Mouse (Mus musculus): ENCODE data around the gene Gli2. TPM values are rescaled to one million over a fixed set of nuclear protein-coding genes. Genes with fewer than 3 reads are reported as not detected.

The Gli2 gene
- total RNA-seq, 1 experiment, result 9.8 TPM

DNA sequence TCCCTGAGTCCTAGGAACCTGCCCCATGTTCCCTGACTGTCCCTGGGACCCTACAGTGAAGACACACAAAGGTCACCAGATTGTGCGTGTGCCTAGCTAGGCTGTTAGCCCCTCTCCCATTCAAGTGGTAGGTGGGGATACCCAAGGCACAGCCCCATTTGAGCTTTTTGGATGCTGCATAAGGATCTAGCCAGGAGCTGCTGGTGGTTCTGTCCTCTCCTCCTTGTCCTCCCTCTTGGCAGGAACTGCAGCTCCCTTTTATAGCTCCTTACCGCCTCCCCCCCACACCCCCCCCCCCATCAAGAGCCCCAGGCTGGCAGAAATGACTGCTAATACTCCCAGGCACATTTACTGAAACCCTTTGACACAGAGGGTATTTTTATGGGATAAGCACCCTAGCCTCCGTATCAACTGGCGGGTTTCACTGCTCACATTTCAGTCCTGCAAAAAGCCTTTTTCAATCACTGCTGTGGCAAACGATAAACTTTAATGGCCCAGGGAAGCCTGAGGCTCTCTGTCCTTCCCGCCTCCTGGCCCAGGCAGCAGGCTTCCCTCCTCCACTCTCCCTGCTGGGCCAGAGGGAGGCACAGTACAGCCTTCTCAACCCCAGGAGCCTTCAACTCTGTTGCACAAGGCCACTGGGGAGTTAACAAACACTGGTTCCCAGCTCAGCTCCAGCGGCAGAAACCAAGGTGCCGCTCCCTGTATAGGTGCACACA lies 151.4 kb downstream of the Gli2 start:
- H3K4me1 ChIP-seq (ENCODE audit: control insufficient read depth in 2 of 2, insufficient read depth in 2 of 2, low read length in 2 of 2, poor library complexity in 1 of 2), result peaks cover 0 to 6% of the 10 kb centered on the region in 2 experiments; a peak in 1 of 4 replicates
- no peak for DNase-seq (ENCODE audit: low read depth, low spot score)
- no peak overlapping the region for H3K9ac ChIP-seq (ENCODE audit: insufficient read depth, low read depth, low read length, poor library complexity, severe bottlenecking)
- H3K27ac ChIP-seq (ENCODE audit: insufficient read depth, low read depth, low read length, poor library complexity, severe bottlenecking), result no peak overlapping the region
- H3K36me3 ChIP-seq (ENCODE audit: control insufficient read depth, insufficient read depth, low read length, poor library complexity, severe bottlenecking), result no peaks in the 10 kb centered on the region; the same call in 1 of the 2 replicates
- TF ChIP-seq HCFC1 (IDR thresholded peaks at IDR 0.05; ENCODE audit: borderline replicate concordance, insufficient read depth, low read length), result no peak
- TF ChIP-seq ZC3H11A (IDR thresholded peaks at IDR 0.05; ENCODE audit: borderline replicate concordance, low read depth, low read length), result no peak
- TF ChIP-seq ZNF384 (IDR thresholded peaks at IDR 0.05; ENCODE audit: low read depth, low read length), result no peak
- in situ Hi-C loops (cut with MboI; ENCODE audit: low sequenced_read_pairs in 2 of 2, unreplicated experiment in 2 of 2), result no loop called here
- H3K9me3 ChIP-seq (ENCODE audit: control insufficient read depth, insufficient read depth, low read depth, low read length), result no peaks in the 10 kb centered on the region
- no peak overlapping the region for H3K4me3 ChIP-seq (ENCODE audit: insufficient read depth in 1 of 2, low read depth in 1 of 2, low read length in 2 of 2, poor library complexity in 1 of 2, severe bottlenecking in 1 of 2)

DNA sequence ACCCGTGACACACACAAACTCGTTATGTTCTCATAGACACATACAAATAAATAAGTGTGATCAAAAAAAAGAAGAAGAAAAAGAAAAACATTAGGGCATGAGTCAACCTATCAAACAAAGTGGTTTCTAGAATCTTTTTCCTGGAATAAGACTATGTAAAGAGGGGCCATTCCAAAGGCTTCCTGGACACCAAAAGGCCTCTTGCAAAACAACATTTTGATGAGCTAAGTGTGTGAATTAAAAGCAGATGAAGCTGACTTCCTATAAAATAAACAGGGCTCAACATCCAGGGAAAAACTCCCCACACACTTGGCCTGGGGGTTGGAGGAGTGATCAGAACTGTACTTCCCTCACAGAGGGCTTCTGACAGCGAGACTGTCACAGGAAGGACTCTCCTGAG lies 155.1 kb downstream of the Gli2 start:
- Histone ChIP-seq H3K9ac (ENCODE audit: insufficient read depth, low read depth, low read length, poor library complexity, severe bottlenecking) (no peak overlapping the region), H3K4me3 (ENCODE audit: insufficient read depth in 1 of 2, low read depth in 1 of 2, low read length in 2 of 2, poor library complexity in 1 of 2, severe bottlenecking in 1 of 2) (no peak overlapping the region), H3K27ac (ENCODE audit: insufficient read depth, low read depth, low read length, poor library complexity, severe bottlenecking) (no peak overlapping the region), H3K36me3 (ENCODE audit: control insufficient read depth, insufficient read depth, low read length, poor library complexity, severe bottlenecking) (no peaks in the 10 kb centered on the region; the same call in 1 of the 2 replicates), H3K4me1 (ENCODE audit: control insufficient read depth in 2 of 2, insufficient read depth in 2 of 2, low read length in 2 of 2, poor library complexity in 1 of 2) (no peaks in the 10 kb centered on the region), H3K9me3 (ENCODE audit: control insufficient read depth, insufficient read depth, low read depth, low read length) (no peaks in the 10 kb centered on the region)
- in situ Hi-C loops (cut with MboI; ENCODE audit: low sequenced_read_pairs in 2 of 2, unreplicated experiment in 2 of 2), result no loop called here
- DNase-seq (ENCODE audit: low read depth, low spot score), result no peak
- no peak for TF ChIP-seq ZNF384 (IDR thresholded peaks at IDR 0.05; ENCODE audit: low read depth, low read length)
- TF ChIP-seq MAFK (IDR thresholded peaks at IDR 0.05; ENCODE audit: insufficient read depth, low read depth, low read length), result no peak
- no peak for TF ChIP-seq ZC3H11A (IDR thresholded peaks at IDR 0.05; ENCODE audit: borderline replicate concordance, low read depth, low read length)

DNA sequence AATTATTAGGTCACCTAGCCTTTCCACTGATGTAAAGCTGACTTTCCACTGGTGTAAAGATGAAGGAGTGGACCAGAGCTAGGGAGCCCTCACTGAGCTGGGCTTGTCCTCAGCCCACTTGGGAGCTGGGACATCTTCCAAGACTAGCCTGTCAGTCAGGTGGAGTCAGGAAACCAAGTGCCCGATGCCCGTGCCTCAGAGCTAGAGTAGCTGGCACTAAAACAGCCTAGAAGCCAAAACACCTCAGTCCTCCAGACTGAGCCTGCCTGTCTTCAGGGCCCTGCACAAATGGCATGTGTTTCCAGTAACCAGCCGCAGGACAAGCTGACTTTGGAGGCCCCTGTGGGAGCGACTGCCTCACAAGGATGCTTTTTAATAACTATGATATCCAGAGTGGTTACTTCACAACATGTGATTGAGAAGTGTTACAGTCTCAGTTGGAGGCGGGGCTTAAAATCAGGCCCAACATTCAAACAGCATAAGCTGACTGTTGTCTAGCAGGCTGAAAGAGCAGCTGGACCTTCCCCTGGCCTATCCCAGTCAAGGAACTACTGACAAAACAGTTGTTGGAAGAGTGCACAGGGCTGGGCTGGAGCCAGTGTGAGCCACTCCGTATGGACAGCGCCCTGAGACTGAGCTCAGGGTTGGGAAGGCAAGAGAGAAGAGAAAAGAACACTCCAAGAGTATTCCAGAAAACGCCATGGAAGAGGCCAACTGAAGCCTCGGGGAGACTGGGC lies 158.2 kb downstream of the Gli2 start:
- no peak for TF ChIP-seq ZNF384 (IDR thresholded peaks at IDR 0.05; ENCODE audit: low read depth, low read length)
- TF ChIP-seq HCFC1 (IDR thresholded peaks at IDR 0.05; ENCODE audit: borderline replicate concordance, insufficient read depth, low read length), result no peak
- no peak for TF ChIP-seq MAFK (IDR thresholded peaks at IDR 0.05; ENCODE audit: insufficient read depth, low read depth, low read length)
- TF ChIP-seq ZC3H11A (IDR thresholded peaks at IDR 0.05; ENCODE audit: borderline replicate concordance, low read depth, low read length), result no peak
- TF ChIP-seq CHD2 (IDR thresholded peaks at IDR 0.05; ENCODE audit: low read depth, low read length), result no peak
- Histone ChIP-seq H3K9me3 (ENCODE audit: control insufficient read depth, insufficient read depth, low read depth, low read length) (no peaks in the 10 kb centered on the region), H3K36me3 (ENCODE audit: control insufficient read depth, insufficient read depth, low read length, poor library complexity, severe bottlenecking) (peaks cover under 1% of the 10 kb centered on the region; the same call in 1 of the 2 replicates), H3K4me3 (ENCODE audit: insufficient read depth in 1 of 2, low read depth in 1 of 2, low read length in 2 of 2, poor library complexity in 1 of 2, severe bottlenecking in 1 of 2) (no peak overlapping the region), H3K4me1 (ENCODE audit: control insufficient read depth in 2 of 2, insufficient read depth in 2 of 2, low read length in 2 of 2, poor library complexity in 1 of 2) (no peaks in the 10 kb centered on the region), H3K27ac (ENCODE audit: insufficient read depth, low read depth, low read length, poor library complexity, severe bottlenecking) (no peak overlapping the region), H3K9ac (ENCODE audit: insufficient read depth, low read depth, low read length, poor library complexity, severe bottlenecking) (no peak overlapping the region)
- in situ Hi-C loops (cut with MboI; ENCODE audit: low sequenced_read_pairs in 2 of 2, unreplicated experiment in 2 of 2), result no loop called here
- DNase-seq (ENCODE audit: low read depth, low spot score), result no peak

DNA sequence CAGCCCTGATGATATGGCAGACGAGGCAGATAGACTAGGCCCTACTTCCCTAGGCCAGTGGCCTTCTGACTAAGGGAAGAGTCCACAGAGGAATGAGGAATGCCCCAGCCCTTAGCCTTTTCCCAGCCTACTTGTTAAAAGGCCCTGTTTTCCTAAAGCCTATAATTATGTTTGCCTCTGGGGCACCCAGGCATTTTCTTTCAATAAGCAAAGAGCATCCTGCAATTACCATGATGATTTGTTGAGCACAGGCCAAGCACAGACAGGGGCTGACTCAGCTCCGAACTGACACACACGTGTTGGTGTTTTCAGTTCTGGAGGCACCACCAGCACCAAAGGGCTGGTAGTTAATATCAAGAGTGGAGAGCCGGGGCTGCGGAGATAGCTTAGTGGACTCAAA lies 162.0 kb downstream of the Gli2 start:
- Histone ChIP-seq H3K4me1 (ENCODE audit: control insufficient read depth in 2 of 2, insufficient read depth in 2 of 2, low read length in 2 of 2, poor library complexity in 1 of 2) (no peaks in the 10 kb centered on the region), H3K27ac (ENCODE audit: insufficient read depth, low read depth, low read length, poor library complexity, severe bottlenecking) (no peak overlapping the region), H3K36me3 (ENCODE audit: control insufficient read depth, insufficient read depth, low read length, poor library complexity, severe bottlenecking) (peaks cover 16% of the 10 kb centered on the region; the same call in 1 of the 2 replicates), H3K9me3 (ENCODE audit: control insufficient read depth, insufficient read depth, low read depth, low read length) (no peaks in the 10 kb centered on the region), H3K9ac (ENCODE audit: insufficient read depth, low read depth, low read length, poor library complexity, severe bottlenecking) (no peak overlapping the region), H3K4me3 (ENCODE audit: insufficient read depth in 1 of 2, low read depth in 1 of 2, low read length in 2 of 2, poor library complexity in 1 of 2, severe bottlenecking in 1 of 2) (no peak overlapping the region)
- DNase-seq (ENCODE audit: low read depth, low spot score), result no peak
- in situ Hi-C loops (cut with MboI; ENCODE audit: low sequenced_read_pairs in 2 of 2, unreplicated experiment in 2 of 2), result no loop called here
- TF ChIP-seq HCFC1 (IDR thresholded peaks at IDR 0.05; ENCODE audit: borderline replicate concordance, insufficient read depth, low read length) (no peak), ZNF384 (IDR thresholded peaks at IDR 0.05; ENCODE audit: low read depth, low read length) (no peak), CHD2 (IDR thresholded peaks at IDR 0.05; ENCODE audit: low read depth, low read length) (no peak), ZC3H11A (IDR thresholded peaks at IDR 0.05; ENCODE audit: borderline replicate concordance, low read depth, low read length) (no peak), MAFK (IDR thresholded peaks at IDR 0.05; ENCODE audit: insufficient read depth, low read depth, low read length) (no peak)

Data from ES-E14 (cell line).